Mouse (Mus musculus): ENCODE measurements at regions not wholly inside any gene's neighbourhood (a gene's known extent, or its start where the extent isn't known, plus 50 kb on each side); places are given as distances from the start of the nearest gene placed in this dataset.

DNA sequence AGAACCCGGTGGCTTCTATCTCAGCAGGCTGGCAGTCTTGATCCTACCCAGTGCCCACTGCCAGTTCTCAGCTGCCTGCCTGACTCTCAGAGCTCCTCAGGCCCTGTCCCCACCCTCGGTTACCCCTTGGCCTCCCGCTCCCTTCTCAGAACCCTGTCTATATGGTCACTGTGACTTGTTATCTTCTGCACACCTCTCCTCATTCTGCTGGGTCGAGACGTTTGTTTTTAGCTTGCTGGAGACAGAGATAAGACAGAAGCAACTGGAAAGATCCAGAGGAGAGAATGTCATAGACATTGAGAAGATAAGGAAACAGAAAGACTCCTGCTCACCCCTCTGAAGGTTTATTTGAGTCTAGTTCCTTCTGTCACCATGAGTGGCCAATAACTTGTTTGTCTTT is 53.8 kb upstream of the Phc1 start:
- Histone ChIP-seq H3K9me3 (ENCODE audit: control insufficient read depth, low read length) (no peaks in the 10 kb centered on the region), H3K4me1 (replicated peaks; ENCODE audit: control insufficient read depth, insufficient read depth) (no peaks in the 10 kb centered on the region), H3K27ac (replicated peaks) (no peak overlapping the region), H3K9ac (ENCODE audit: low read length) (no peak overlapping the region), H3K36me3 (ENCODE audit: control insufficient read depth, insufficient read depth, low read length) (no peaks in the 10 kb centered on the region), H3K4me3 (ENCODE audit: low read depth, low read length) (no peak overlapping the region), H3K4me2 (replicated peaks; ENCODE audit: low read depth) (no peak overlapping the region), H3K27me3 (ENCODE audit: control insufficient read depth, insufficient read depth, low read length) (no peaks in the 10 kb centered on the region)
- ATAC-seq (ENCODE audit: low FRiP score, low TSS enrichment) (no peak), DNase-seq (ENCODE audit: low spot score) (no peak)
- 57% methylated on average over 5 of the region's 5 CpGs for WGBS
- no peak for TF ChIP-seq EP300 (optimal IDR thresholded peaks at IDR 0.05)
- TF ChIP-seq CTCF (IDR thresholded peaks at IDR 0.05; ENCODE audit: low read depth) = no peak

DNA sequence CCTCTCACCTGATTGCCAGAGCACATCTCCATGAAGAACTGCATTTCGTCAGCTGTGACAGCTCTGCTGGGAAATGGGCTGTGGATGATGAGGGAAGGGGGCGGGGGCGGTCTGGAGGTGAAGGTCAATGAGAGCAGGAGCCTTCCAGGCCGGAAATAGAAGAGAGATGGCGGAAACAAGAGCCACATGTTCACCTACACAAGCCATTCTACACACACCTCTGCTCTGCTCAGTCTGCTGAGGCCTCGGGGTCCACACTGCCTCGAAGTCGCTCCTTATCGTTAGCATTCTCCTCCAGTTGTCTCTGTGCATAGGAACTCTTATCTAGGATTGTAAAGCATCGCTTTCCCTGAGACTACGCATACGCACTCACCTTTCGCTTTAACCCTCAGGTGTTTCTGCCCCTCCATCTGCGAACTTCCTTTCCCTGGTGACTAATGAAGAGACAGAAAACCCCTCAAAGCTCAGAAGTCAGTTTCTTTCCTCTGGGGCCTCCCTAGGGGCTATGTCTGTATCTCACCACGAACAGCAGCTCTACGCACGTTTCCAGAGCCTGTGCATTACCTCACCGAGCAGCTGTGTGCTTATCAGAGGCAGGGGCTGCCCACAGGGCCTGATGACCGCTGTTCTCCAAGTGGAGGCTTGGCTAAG is 53.0 kb upstream of the Phc1 start:
- Histone ChIP-seq H3K36me3 (ENCODE audit: control insufficient read depth, insufficient read depth, low read length) (no peaks in the 10 kb centered on the region), H3K9me3 (ENCODE audit: control insufficient read depth, low read length) (no peaks in the 10 kb centered on the region), H3K27me3 (ENCODE audit: control insufficient read depth, insufficient read depth, low read length) (no peaks in the 10 kb centered on the region), H3K4me3 (ENCODE audit: low read depth, low read length) (no peak overlapping the region), H3K9ac (ENCODE audit: low read length) (no peak overlapping the region), H3K4me1 (replicated peaks; ENCODE audit: control insufficient read depth, insufficient read depth) (no peaks in the 10 kb centered on the region), H3K4me2 (replicated peaks; ENCODE audit: low read depth) (no peak overlapping the region), H3K27ac (replicated peaks) (no peak overlapping the region)
- WGBS = 60% methylated on average over 19 of the region's 19 CpGs
- ATAC-seq (ENCODE audit: low FRiP score, low TSS enrichment) (no peak), DNase-seq (ENCODE audit: low spot score) (no peak)
- TF ChIP-seq EP300 (optimal IDR thresholded peaks at IDR 0.05) (no peak), CTCF (IDR thresholded peaks at IDR 0.05; ENCODE audit: low read depth) (no peak)

DNA sequence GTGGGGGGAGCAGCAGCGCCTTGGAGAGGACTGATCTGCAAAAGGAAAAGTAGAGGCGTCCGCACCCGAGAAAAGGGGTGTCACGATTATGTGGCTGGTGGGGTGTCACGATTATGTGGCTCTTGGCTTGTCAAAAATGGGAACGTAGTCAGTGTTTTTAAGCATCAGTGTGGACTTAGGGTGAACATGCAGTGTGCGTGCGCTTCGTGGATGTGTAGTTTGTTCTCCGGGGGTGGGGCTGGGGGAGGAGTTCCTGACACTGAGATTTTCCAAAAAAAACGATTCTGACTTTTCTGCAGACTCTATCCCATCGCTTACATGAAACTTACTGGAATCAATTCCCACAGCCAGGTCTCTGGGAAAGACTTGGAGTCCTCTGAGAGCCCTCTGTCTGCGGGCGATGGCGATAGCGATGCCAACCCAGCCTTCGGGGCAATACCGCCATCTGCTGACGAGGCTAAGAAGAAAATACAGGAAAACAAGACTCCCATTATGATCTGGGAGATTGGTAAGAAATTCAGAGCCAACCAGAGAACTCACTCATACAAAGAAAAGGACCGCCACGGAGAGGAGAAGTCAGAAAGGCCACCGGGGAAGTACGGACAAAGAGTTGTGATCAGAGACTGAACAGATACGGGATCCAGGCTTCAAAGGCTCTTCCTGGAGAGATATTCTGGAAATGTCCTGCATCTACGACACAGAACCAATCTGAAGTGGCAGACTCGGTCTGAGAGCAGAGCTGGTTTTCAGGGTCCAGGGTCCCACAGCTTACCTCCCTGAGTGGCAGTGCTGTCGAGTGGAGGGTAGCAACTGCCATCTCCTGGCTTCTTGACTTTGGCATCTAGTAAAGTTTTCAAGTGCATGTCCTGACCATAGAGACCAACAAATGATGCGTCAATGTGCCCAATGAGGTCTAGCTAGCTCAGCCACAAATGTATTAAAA is 51.6 kb upstream of the Phc1 start:
- Histone ChIP-seq H3K4me1 (replicated peaks; ENCODE audit: control insufficient read depth, insufficient read depth) (no peaks in the 10 kb centered on the region), H3K9me3 (ENCODE audit: control insufficient read depth, low read length) (no peaks in the 10 kb centered on the region), H3K9ac (ENCODE audit: low read length) (no peak overlapping the region), H3K4me2 (replicated peaks; ENCODE audit: low read depth) (peak overlapping the region; percentile 19; the same call in 1 of the 2 replicates), H3K4me3 (ENCODE audit: low read depth, low read length) (no peak overlapping the region), H3K27me3 (ENCODE audit: control insufficient read depth, insufficient read depth, low read length) (no peaks in the 10 kb centered on the region), H3K36me3 (ENCODE audit: control insufficient read depth, insufficient read depth, low read length) (no peaks in the 10 kb centered on the region), H3K27ac (replicated peaks) (no peak overlapping the region)
- DNase-seq (ENCODE audit: low spot score) (peak; percentile 81), ATAC-seq (ENCODE audit: low FRiP score, low TSS enrichment) (peak; percentile 64)
- TF ChIP-seq CTCF (IDR thresholded peaks at IDR 0.05; ENCODE audit: low read depth) (peak; percentile 98), EP300 (optimal IDR thresholded peaks at IDR 0.05) (no peak)
- WGBS = 34% methylated on average over 29 of the region's 29 CpGs

DNA sequence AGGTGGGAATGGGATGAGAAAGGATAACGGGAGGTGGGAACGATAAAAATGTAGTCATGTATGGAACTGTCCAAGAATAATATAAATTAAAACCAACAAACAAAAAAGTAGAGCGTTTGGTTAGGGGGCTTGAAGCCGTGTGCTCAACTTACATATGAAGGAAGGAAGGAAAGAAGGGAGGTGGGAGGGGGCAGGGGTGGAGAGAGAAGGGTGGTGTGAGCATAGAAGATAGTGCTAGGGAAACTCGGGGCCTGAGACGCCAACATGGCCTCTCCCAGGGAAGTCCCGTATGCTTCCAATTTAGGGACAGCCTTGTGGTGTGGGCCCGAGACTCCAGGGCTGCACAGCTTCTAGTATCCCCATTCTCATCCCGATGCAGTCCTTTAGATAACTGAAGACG is 50.8 kb upstream of the Phc1 start:
- Histone ChIP-seq H3K4me2 (replicated peaks; ENCODE audit: low read depth) (no peak overlapping the region), H3K27ac (replicated peaks) (no peak overlapping the region), H3K36me3 (ENCODE audit: control insufficient read depth, insufficient read depth, low read length) (no peaks in the 10 kb centered on the region), H3K4me3 (ENCODE audit: low read depth, low read length) (no peak overlapping the region), H3K27me3 (ENCODE audit: control insufficient read depth, insufficient read depth, low read length) (no peaks in the 10 kb centered on the region), H3K4me1 (replicated peaks; ENCODE audit: control insufficient read depth, insufficient read depth) (no peaks in the 10 kb centered on the region), H3K9me3 (ENCODE audit: control insufficient read depth, low read length) (no peaks in the 10 kb centered on the region), H3K9ac (ENCODE audit: low read length) (no peak overlapping the region)
- 77% methylated on average over 10 of the region's 10 CpGs for WGBS
- no peak for ATAC-seq (ENCODE audit: low FRiP score, low TSS enrichment)
- DNase-seq (ENCODE audit: low spot score) = no peak
- no peak for TF ChIP-seq EP300 (optimal IDR thresholded peaks at IDR 0.05)
- no peak for TF ChIP-seq CTCF (IDR thresholded peaks at IDR 0.05; ENCODE audit: low read depth)

DNA sequence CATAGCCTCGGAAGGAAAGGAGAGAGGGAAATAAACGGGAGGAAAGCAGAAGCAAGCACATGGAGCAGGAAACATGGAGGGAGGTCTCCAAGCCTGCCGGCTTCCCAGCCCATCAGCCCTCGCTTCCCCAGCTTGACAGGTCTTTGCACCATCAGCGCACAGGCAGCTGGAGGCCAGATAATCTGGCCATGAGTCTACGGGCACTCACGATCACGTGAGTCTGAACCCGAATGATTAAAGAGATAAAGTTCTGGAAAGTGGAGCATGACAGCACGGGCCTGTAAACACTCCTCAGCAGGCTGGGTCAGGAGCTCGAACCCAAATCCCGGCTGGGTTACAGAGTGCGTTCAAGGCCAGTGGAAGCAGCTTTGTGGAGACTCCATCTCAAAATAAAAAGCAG is 50.4 kb upstream of the Phc1 start:
- Histone ChIP-seq H3K36me3 (ENCODE audit: control insufficient read depth, insufficient read depth, low read length) (no peaks in the 10 kb centered on the region), H3K27ac (replicated peaks) (no peak overlapping the region), H3K4me3 (ENCODE audit: low read depth, low read length) (no peak overlapping the region), H3K4me1 (replicated peaks; ENCODE audit: control insufficient read depth, insufficient read depth) (no peaks in the 10 kb centered on the region), H3K27me3 (ENCODE audit: control insufficient read depth, insufficient read depth, low read length) (no peaks in the 10 kb centered on the region), H3K4me2 (replicated peaks; ENCODE audit: low read depth) (no peak overlapping the region), H3K9me3 (ENCODE audit: control insufficient read depth, low read length) (no peaks in the 10 kb centered on the region), H3K9ac (ENCODE audit: low read length) (no peak overlapping the region)
- ATAC-seq (ENCODE audit: low FRiP score, low TSS enrichment) = no peak
- WGBS = 73% methylated on average over 13 of the region's 13 CpGs
- TF ChIP-seq EP300 (optimal IDR thresholded peaks at IDR 0.05) = no peak
- TF ChIP-seq CTCF (IDR thresholded peaks at IDR 0.05; ENCODE audit: low read depth) = no peak
- DNase-seq (ENCODE audit: low spot score) = no peak
